Mouse (Mus musculus) liver, embryonic 16.5 days (tissue): ENCODE results near the gene Bcl2l10. TPM values are rescaled to one million over a fixed set of nuclear protein-coding genes. Genes with fewer than 3 reads are reported as not detected.
A peak's percentile ranks its signal among the peaks of the same experiment; 100 is the strongest.
"Not testable (repeated sequence)": the region's sequence is repeated elsewhere in the genome, so short reads cannot be mapped to it uniquely, and the experiment has no call there.

ENCODE experiments used
- ATAC-seq: fragments of 200-750 bp; cut with Nextera tagmentation; 2 replicates; pipeline ENCODE4 v1.8.0; 2017; ENCODE audit warnings: low read depth, mild to moderate bottlenecking, moderate number of reproducible peaks, moderate library complexity
- H3K27ac ChIP-seq: fragments of 300-500 bp; sonication (generic); 2 replicates; pipeline ENCODE4 v1.5.1; 2014; ENCODE audit warnings: mild to moderate bottlenecking, low read length
- H3K27me3 ChIP-seq: fragments of 300-500 bp; sonication (generic); 2 replicates; pipeline ENCODE4 v1.6.1; 2014; ENCODE audit warnings: low read depth, low read length, mixed read lengths; ENCODE audit not compliant: control insufficient read depth, insufficient read depth
- H3K36me3 ChIP-seq: fragments of 300-500 bp; sonication (generic); 2 replicates; pipeline ENCODE4 v1.6.1; 2014; ENCODE audit warnings: mild to moderate bottlenecking; ENCODE audit not compliant: control insufficient read depth, insufficient read depth
- H3K4me1 ChIP-seq: fragments of 300-500 bp; sonication (generic); 2 replicates; pipeline ENCODE4 v1.6.1; 2014; ENCODE audit warnings: low read depth, low read length, mixed read lengths; ENCODE audit not compliant: control insufficient read depth
- H3K4me2 ChIP-seq: fragments of 300-500 bp; sonication (generic); 2 replicates; pipeline ENCODE4 v1.6.1; 2014; ENCODE audit warnings: low read depth, low read length, mixed read lengths
- H3K4me3 ChIP-seq: fragments of 300-500 bp; sonication (generic); 2 replicates; pipeline ENCODE4 v1.5.1; 2014; ENCODE audit warnings: low read depth, mild to moderate bottlenecking, low read length
- H3K9ac ChIP-seq: fragments of 300-500 bp; sonication (generic); 2 replicates; pipeline ENCODE4 v1.6.1; 2014; ENCODE audit warnings: low read depth, low read length
- H3K9me3 ChIP-seq: fragments of 300-500 bp; sonication (generic); replicated peaks from 2 replicates; pipeline ENCODE4 v1.6.1; 2016; ENCODE audit warnings: low read length; ENCODE audit not compliant: control insufficient read depth
- WGBS: fragments of 180-500 bp; shearing (Covaris S2); extraction: QIAGEN DNeasy Blood & Tissue Kit; methylation state at CpG from one replicate; pipeline ENCODE4 v1.1.7; 2014; ENCODE audit not compliant: insufficient replicate concordance; 5-methylcytosine and 5-hydroxymethylcytosine counted together
- polyA plus RNA-seq: library from polyadenylated mRNA; unstranded; fragments of >200 nt; fragmentation: Nextera tagmentation; extraction: Ambion mirVana; gene quantifications from 2 replicates; pipeline ENCODE4 v1.2.1, GENCODE M21; 2015

Bcl2l10 gene
- polyA plus RNA-seq, 1 experiment from 2014 or later, result not detected

- Histone ChIP-seq H3K27me3 (no peaks in the 10 kb centered on the region), H3K4me1 (no peaks in the 10 kb centered on the region), H3K9me3 (no peaks in the 10 kb centered on the region), H3K27ac (no peak overlapping the region), H3K9ac (no peak overlapping the region), H3K4me2 (no peak overlapping the region), H3K4me3 (no peak overlapping the region), H3K36me3 (no peaks in the 10 kb centered on the region)
- ATAC-seq, result no peak
- WGBS, result 55% methylated on average over 9 of the region's 9 CpGs
Measured at GRCm38 (mm10) chr9:75357087-75357654, 9.6 kb downstream of the Bcl2l10 start.

- no peaks in the 10 kb centered on the region for H3K36me3 ChIP-seq
- 16% methylated on average over 5 of the region's 5 CpGs for WGBS
- 0 out of 2 replicates have a peak, but pooled peaks have one; percentile 53 for ATAC-seq
Measured at GRCm38 (mm10) chr9:75361699-75362098, 14.1 kb downstream of the Bcl2l10 start.

GRCm38 (mm10) chr9:75362201-75362600, 14.6 kb downstream of the Bcl2l10 start:
- Histone ChIP-seq H3K4me3 (no peak overlapping the region), H3K9me3 (no peaks in the 10 kb centered on the region), H3K4me2 (no peak overlapping the region), H3K27me3 (no peaks in the 10 kb centered on the region), H3K36me3 (no peaks in the 10 kb centered on the region), H3K4me1 (no peaks in the 10 kb centered on the region), H3K27ac (no peak overlapping the region), H3K9ac (no peak overlapping the region)
- WGBS, result 57% methylated on average over 4 of the region's 4 CpGs
- ATAC-seq, result peak; percentile 53; the same call in 1 of the 2 replicates

More at GRCm38 (mm10) chr9:75361699-75362098, 14.1 kb downstream of the Bcl2l10 start:
- no peaks in the 10 kb centered on the region for H3K9me3 ChIP-seq
- no peak overlapping the region for H3K27ac ChIP-seq
- no peak overlapping the region for H3K4me2 ChIP-seq
- no peaks in the 10 kb centered on the region for H3K4me1 ChIP-seq
- no peaks in the 10 kb centered on the region for H3K27me3 ChIP-seq
- no peak overlapping the region for H3K9ac ChIP-seq
- H3K4me3 ChIP-seq, result no peak overlapping the region

- H3K9me3 ChIP-seq, result no peaks in the 10 kb centered on the region
- ATAC-seq, result no peak
- no peaks in the 10 kb centered on the region for H3K4me1 ChIP-seq
- H3K36me3 ChIP-seq, result no peaks in the 10 kb centered on the region
- no peaks in the 10 kb centered on the region for H3K27me3 ChIP-seq
- H3K27ac ChIP-seq, result no peak overlapping the region
- H3K9ac ChIP-seq, result no peak overlapping the region
- 61% methylated on average over 5 of the region's 5 CpGs for WGBS
- H3K4me2 ChIP-seq, result no peak overlapping the region
- H3K4me3 ChIP-seq, result no peak overlapping the region
Measured at GRCm38 (mm10) chr9:75363001-75363400, 15.4 kb downstream of the Bcl2l10 start.

- not testable (repeated sequence) for H3K9me3 ChIP-seq, H3K4me3 ChIP-seq, H3K4me1 ChIP-seq, H3K27ac ChIP-seq, H3K27me3 ChIP-seq, ATAC-seq, H3K4me2 ChIP-seq, H3K36me3 ChIP-seq, H3K9ac ChIP-seq
- 52% methylated on average over 7 of the region's 7 CpGs for WGBS
Measured at GRCm38 (mm10) chr9:75363702-75364101, 16.1 kb downstream of the Bcl2l10 start.

- 62% methylated on average over 4 of the region's 4 CpGs for WGBS
- no peak overlapping the region for H3K27ac ChIP-seq
- no peak overlapping the region for H3K4me2 ChIP-seq
- no peaks in the 10 kb centered on the region for H3K36me3 ChIP-seq
- H3K9me3 ChIP-seq, result no peaks in the 10 kb centered on the region
- ATAC-seq, result no peak
- H3K27me3 ChIP-seq, result no peaks in the 10 kb centered on the region
- H3K4me3 ChIP-seq, result no peak overlapping the region
- H3K4me1 ChIP-seq, result no peaks in the 10 kb centered on the region
- H3K9ac ChIP-seq, result no peak overlapping the region
Measured at GRCm38 (mm10) chr9:75365195-75365594, 17.6 kb downstream of the Bcl2l10 start.

- Histone ChIP-seq H3K27me3 (no peaks in the 10 kb centered on the region), H3K9ac (no peak overlapping the region), H3K4me1 (no peaks in the 10 kb centered on the region), H3K4me3 (no peak overlapping the region), H3K9me3 (no peaks in the 10 kb centered on the region), H3K4me2 (no peak overlapping the region), H3K27ac (no peak overlapping the region), H3K36me3 (no peaks in the 10 kb centered on the region)
- 0 out of 2 replicates have a peak, but pooled peaks have one; percentile 32 for ATAC-seq
- 57% methylated on average over 5 of the region's 5 CpGs for WGBS
Measured at GRCm38 (mm10) chr9:75366191-75366590, 18.6 kb downstream of the Bcl2l10 start.

- H3K27ac ChIP-seq, result no peak overlapping the region
- no peaks in the 10 kb centered on the region for H3K27me3 ChIP-seq
- H3K4me2 ChIP-seq, result no peak overlapping the region
- H3K9me3 ChIP-seq, result no peaks in the 10 kb centered on the region
- H3K4me1 ChIP-seq, result no peaks in the 10 kb centered on the region
- no peak overlapping the region for H3K4me3 ChIP-seq
- H3K9ac ChIP-seq, result no peak overlapping the region
- 33% methylated on average over 3 of the region's 3 CpGs for WGBS
- H3K36me3 ChIP-seq, result no peaks in the 10 kb centered on the region
- no peak for ATAC-seq
Measured at GRCm38 (mm10) chr9:75368779-75369178, 21.2 kb downstream of the Bcl2l10 start.

- 78% methylated on average over 9 of the region's 9 CpGs for WGBS
- Histone ChIP-seq H3K4me2 (no peak overlapping the region), H3K27ac (no peak overlapping the region), H3K9me3 (no peaks in the 10 kb centered on the region), H3K4me3 (no peak overlapping the region), H3K36me3 (no peaks in the 10 kb centered on the region), H3K4me1 (no peaks in the 10 kb centered on the region), H3K9ac (no peak overlapping the region), H3K27me3 (no peaks in the 10 kb centered on the region)
- ATAC-seq, result no peak
Measured at GRCm38 (mm10) chr9:75375606-75376005, 28.0 kb downstream of the Bcl2l10 start.
